Mouse (Mus musculus): ENCODE measurements at regions not wholly inside any gene's neighbourhood (a gene's known extent, or its start where the extent isn't known, plus 50 kb on each side); places are given as distances from the start of the nearest gene placed in this dataset.

- H3K36me3 ChIP-seq: no peaks in the 10 kb centered on the region
- H3K9me3 ChIP-seq: no peaks in the 10 kb centered on the region
- no peak for ATAC-seq (replicated peaks)
- H3K27ac ChIP-seq (replicated peaks): no peak overlapping the region
- H3K4me3 ChIP-seq: no peak overlapping the region
- no peak overlapping the region for H3K9ac ChIP-seq (replicated peaks)
- no peak overlapping the region for H3K4me2 ChIP-seq (replicated peaks)
- WGBS: 92% methylated on average over 10 of the region's 10 CpGs
- H3K27me3 ChIP-seq: no peaks in the 10 kb centered on the region
- H3K4me1 ChIP-seq: no peaks in the 10 kb centered on the region
Observed at GRCm38 (mm10) chr12:86628050-86628782, 50.3 kb upstream of the Vash1 start.

All from forebrain, embryonic 15.5 days (tissue).